Mouse (Mus musculus): ENCODE measurements around the gene Pgm1. TPM values are rescaled to one million over a fixed set of nuclear protein-coding genes. Genes with fewer than 3 reads are reported as not detected.

Gene Pgm1
- total and polyA plus RNA-seq, 3 experiments, result 6.7 to 28.6 TPM; not detected in 1

- no peak overlapping the region for H3K27ac ChIP-seq (ENCODE audit: control insufficient read depth, low read depth, low read length)
- H3K9ac ChIP-seq (ENCODE audit: control insufficient read depth, low read depth, low read length, poor library complexity, severe bottlenecking), result no peak overlapping the region
- H3K27me3 ChIP-seq (ENCODE audit: control insufficient read depth in 1 of 2, insufficient read depth in 2 of 2, low read length in 2 of 2), result no peaks in the 10 kb centered on the region
- H3K4me1 ChIP-seq (ENCODE audit: control insufficient read depth in 1 of 2, insufficient read depth in 2 of 2, low read length in 2 of 2), result 0 out of 4 replicates have a peak, but pooled peaks cover 0 to 2% of the 10 kb centered on the region in 2 experiments
- H3K36me3 ChIP-seq (ENCODE audit: control insufficient read depth in 1 of 2, insufficient read depth in 2 of 2, low read length in 2 of 2), result no peaks in the 10 kb centered on the region; a peak in 2 of 4 replicates
- H3K9me3 ChIP-seq (replicated peaks; ENCODE audit: insufficient read depth, low read length), result no peaks in the 10 kb centered on the region
- no peaks in the 10 kb centered on the region for H3K79me2 ChIP-seq (ENCODE audit: control insufficient read depth, insufficient read depth, low read length, poor library complexity)
- no peak for DNase-seq (ENCODE audit: low read depth, low spot score)
- TF ChIP-seq ZC3H11A (IDR thresholded peaks at IDR 0.05; ENCODE audit: low read depth, low read length) (no peak), POLR2A (IDR thresholded peaks at IDR 0.05; ENCODE audit: control insufficient read depth in 1 of 2, insufficient read depth in 1 of 2, low read depth in 1 of 2, low read length in 2 of 2, poor library complexity in 1 of 2) (no peak), HCFC1 (IDR thresholded peaks at IDR 0.05; ENCODE audit: low read depth, low read length) (no peak), MYB (IDR thresholded peaks at IDR 0.05; ENCODE audit: low read depth, low read length) (no peak), USF1 (IDR thresholded peaks at IDR 0.05; ENCODE audit: low read depth, low read length) (no peak), RCOR1 (IDR thresholded peaks at IDR 0.05; ENCODE audit: low read depth, low read length) (no peak), MYC (IDR thresholded peaks at IDR 0.05; ENCODE audit: low read depth, low read length) (no peak), UBTF (IDR thresholded peaks at IDR 0.05; ENCODE audit: borderline replicate concordance, insufficient read depth, low read depth, low read length) (no peak), ZNF384 (IDR thresholded peaks at IDR 0.05; ENCODE audit: low read depth, low read length) (no peak), CHD1 (IDR thresholded peaks at IDR 0.05; ENCODE audit: low read depth, low read length) (no peak), USF2 (IDR thresholded peaks at IDR 0.05; ENCODE audit: borderline replicate concordance in 1 of 2, insufficient read depth in 1 of 2, low read depth in 1 of 2, low read length in 2 of 2) (no peak), EP300 (IDR thresholded peaks at IDR 0.05; ENCODE audit: low read depth in 1 of 2, low read length in 2 of 2) (no peak), CHD2 (IDR thresholded peaks at IDR 0.05; ENCODE audit: low read length) (no peak), TAL1 (IDR thresholded peaks at IDR 0.05; ENCODE audit: low read length) (no peak), TCF12 (IDR thresholded peaks at IDR 0.05; ENCODE audit: low read depth, low read length) (no peak), RAD21 (IDR thresholded peaks at IDR 0.05; ENCODE audit: low read depth, low read length) (no peak), NELFE (IDR thresholded peaks at IDR 0.05; ENCODE audit: low read depth, low read length) (no peak), ZKSCAN1 (IDR thresholded peaks at IDR 0.05; ENCODE audit: low read depth, low read length) (no peak), NRF1 (IDR thresholded peaks at IDR 0.05; ENCODE audit: insufficient read depth, low read depth, low read length, poor library complexity, severe bottlenecking) (no peak)
- H3K4me3 ChIP-seq (ENCODE audit: control insufficient read depth in 1 of 2, insufficient read depth in 1 of 2, low read depth in 2 of 2, low read length in 2 of 2), result no peak overlapping the region
Measured at GRCm38 (mm10) chr4:99959308-99959707, 30.1 kb downstream of the Pgm1 start.

GRCm38 (mm10) chr4:99966555-99966954 is 37.3 kb downstream of the Pgm1 start:
- Histone ChIP-seq H3K79me2 (ENCODE audit: control insufficient read depth, insufficient read depth, low read length, poor library complexity) (no peaks in the 10 kb centered on the region), H3K4me1 (ENCODE audit: control insufficient read depth in 1 of 2, insufficient read depth in 2 of 2, low read length in 2 of 2) (no peaks in the 10 kb centered on the region), H3K36me3 (ENCODE audit: control insufficient read depth in 1 of 2, insufficient read depth in 2 of 2, low read length in 2 of 2) (no peaks in the 10 kb centered on the region), H3K4me3 (ENCODE audit: control insufficient read depth in 1 of 2, insufficient read depth in 1 of 2, low read depth in 2 of 2, low read length in 2 of 2) (no peak overlapping the region), H3K27me3 (ENCODE audit: control insufficient read depth in 1 of 2, insufficient read depth in 2 of 2, low read length in 2 of 2) (no peaks in the 10 kb centered on the region), H3K9me3 (replicated peaks; ENCODE audit: insufficient read depth, low read length) (no peaks in the 10 kb centered on the region), H3K9ac (ENCODE audit: control insufficient read depth, low read depth, low read length, poor library complexity, severe bottlenecking) (no peak overlapping the region), H3K27ac (ENCODE audit: control insufficient read depth, low read depth, low read length) (no peak overlapping the region)
- TF ChIP-seq KAT2A (conservative IDR thresholded peaks at IDR 0.05; ENCODE audit: low read depth, low read length) (no peak), ELF1 (IDR thresholded peaks at IDR 0.05; ENCODE audit: low read depth, low read length) (no peak), E2F4 (IDR thresholded peaks at IDR 0.05; ENCODE audit: borderline replicate concordance, low read depth, low read length) (no peak), USF1 (IDR thresholded peaks at IDR 0.05; ENCODE audit: low read depth, low read length) (no peak), SIN3A (IDR thresholded peaks at IDR 0.05; ENCODE audit: low read length) (no peak), ZNF384 (IDR thresholded peaks at IDR 0.05; ENCODE audit: low read depth, low read length) (no peak), TBP (IDR thresholded peaks at IDR 0.05; ENCODE audit: low read depth, low read length) (no peak)
- no peak for DNase-seq (ENCODE audit: low read depth, low spot score)
